Mouse (Mus musculus) midbrain, embryonic 10.5 days (tissue): ENCODE measurements at regions not wholly inside any gene's neighbourhood (a gene's known extent, or its start where the extent isn't known, plus 50 kb on each side); places are given as distances from the start of the nearest gene placed in this dataset.

Experiments used
- DNase-seq: peaks from one replicate; pipeline ENCODE4 v3.0.0-alpha.2; 2017; ENCODE audit warnings: low spot score
- H3K27ac ChIP-seq: fragments of 300-500 bp; sonication (generic); replicated peaks from 2 replicates; pipeline ENCODE4 v1.5.1; 2016; ENCODE audit warnings: mild to moderate bottlenecking
- H3K27me3 ChIP-seq: fragments of 300-500 bp; sonication (generic); 2 replicates; pipeline ENCODE4 v1.6.1; 2016; ENCODE audit warnings: low read depth, mild to moderate bottlenecking; ENCODE audit not compliant: poor library complexity, severe bottlenecking
- H3K36me3 ChIP-seq: fragments of 300-500 bp; sonication (generic); 2 replicates; pipeline ENCODE4 v1.6.1; 2016; ENCODE audit warnings: mild to moderate bottlenecking, moderate library complexity
- H3K4me1 ChIP-seq: fragments of 300-500 bp; sonication (generic); 2 replicates; pipeline ENCODE4 v1.6.1; 2016
- H3K4me3 ChIP-seq: fragments of 300-500 bp; sonication (generic); 2 replicates; pipeline ENCODE4 v1.5.1; 2016; ENCODE audit warnings: mild to moderate bottlenecking, moderate library complexity
- H3K9me3 ChIP-seq: fragments of 300-500 bp; sonication (generic); replicated peaks from 2 replicates; pipeline ENCODE4 v1.6.1; 2016; ENCODE audit warnings: mild to moderate bottlenecking
- WGBS: fragments of 180-500 bp; shearing (Covaris S2); methylation state at CpG from one replicate; pipeline ENCODE4 v1.1.7; 2016; 5-methylcytosine and 5-hydroxymethylcytosine counted together

DNA sequence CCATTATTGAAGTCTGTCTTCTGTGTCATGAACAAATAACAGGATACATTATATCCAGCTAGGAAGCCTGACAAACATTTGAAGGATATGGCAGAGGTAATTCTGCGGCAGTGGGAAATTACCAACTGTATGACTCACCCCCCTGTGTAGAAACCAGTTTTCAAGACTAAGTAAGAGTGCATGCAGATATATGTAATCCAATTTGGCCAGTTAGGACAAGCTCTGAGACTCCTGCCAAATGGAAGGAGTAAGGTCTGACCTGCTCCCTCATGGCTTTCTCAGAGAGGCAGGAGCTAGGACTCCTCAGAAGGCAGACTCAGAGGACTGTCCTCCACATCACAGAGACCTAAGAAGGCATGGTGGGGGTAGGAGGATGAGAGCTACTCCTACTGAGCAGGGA, 57.6 kb upstream of the Slc22a23 start:
- no peak for DNase-seq
- Histone ChIP-seq H3K4me3 (no peak overlapping the region), H3K36me3 (no peaks in the 10 kb centered on the region), H3K4me1 (peaks cover 7% of the 10 kb centered on the region; the same call in 1 of the 2 replicates), H3K27ac (no peak overlapping the region), H3K27me3 (no peaks in the 10 kb centered on the region), H3K9me3 (no peaks in the 10 kb centered on the region)
- 88% methylated on average over 1 of the region's 1 CpGs for WGBS

DNA sequence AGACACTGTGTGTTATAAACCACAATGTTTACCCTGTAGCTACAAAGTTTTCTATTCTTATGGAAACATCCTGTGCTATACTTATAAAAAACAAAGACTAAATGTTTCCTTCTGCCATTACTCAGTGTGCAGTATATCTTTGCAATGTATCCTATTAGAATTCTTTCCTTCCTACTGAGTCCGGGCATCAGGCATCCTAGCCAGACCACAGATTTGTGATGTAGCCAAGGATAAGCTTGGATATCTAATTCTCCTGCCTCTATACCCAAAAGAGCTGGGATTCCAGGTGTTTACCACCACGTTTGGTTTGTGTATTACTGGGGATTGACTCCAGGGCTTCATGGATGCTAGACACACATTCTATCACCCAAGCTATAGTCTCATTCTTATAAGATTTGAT, 56.0 kb upstream of the Slc22a23 start:
- Histone ChIP-seq H3K27ac (no peak overlapping the region), H3K9me3 (no peaks in the 10 kb centered on the region), H3K4me1 (peaks cover 7% of the 10 kb centered on the region; the same call in 1 of the 2 replicates), H3K4me3 (no peak overlapping the region), H3K27me3 (no peaks in the 10 kb centered on the region), H3K36me3 (no peaks in the 10 kb centered on the region)
- no peak for DNase-seq
- WGBS = 79% methylated on average over 2 of the region's 2 CpGs

DNA sequence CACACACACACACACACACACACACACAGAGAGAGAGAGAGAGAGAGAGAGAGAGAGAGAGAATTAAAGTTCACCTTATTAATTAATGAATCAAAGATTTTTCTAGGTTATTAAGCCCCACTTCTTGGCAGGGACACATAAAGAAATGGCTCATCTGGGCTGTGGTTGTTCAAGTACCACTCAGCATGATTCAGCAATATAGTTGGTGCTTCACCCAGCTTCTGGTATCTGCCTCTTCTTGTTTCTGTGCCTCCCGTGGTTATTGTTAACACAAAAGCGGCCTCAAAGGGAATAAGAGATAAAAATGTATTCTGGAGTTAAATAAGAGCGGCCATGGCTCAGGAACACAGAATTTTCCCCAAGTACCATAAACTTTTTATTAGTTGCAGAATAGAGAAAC, 53.9 kb upstream of the Slc22a23 start:
- H3K4me3 ChIP-seq = no peak overlapping the region
- H3K36me3 ChIP-seq = no peaks in the 10 kb centered on the region
- WGBS = 84% methylated on average over 3 of the region's 3 CpGs
- peaks cover 7% of the 10 kb centered on the region; the same call in 1 of the 2 replicates for H3K4me1 ChIP-seq
- no peak for DNase-seq
- H3K9me3 ChIP-seq = no peaks in the 10 kb centered on the region
- no peaks in the 10 kb centered on the region for H3K27me3 ChIP-seq
- H3K27ac ChIP-seq = no peak overlapping the region

DNA sequence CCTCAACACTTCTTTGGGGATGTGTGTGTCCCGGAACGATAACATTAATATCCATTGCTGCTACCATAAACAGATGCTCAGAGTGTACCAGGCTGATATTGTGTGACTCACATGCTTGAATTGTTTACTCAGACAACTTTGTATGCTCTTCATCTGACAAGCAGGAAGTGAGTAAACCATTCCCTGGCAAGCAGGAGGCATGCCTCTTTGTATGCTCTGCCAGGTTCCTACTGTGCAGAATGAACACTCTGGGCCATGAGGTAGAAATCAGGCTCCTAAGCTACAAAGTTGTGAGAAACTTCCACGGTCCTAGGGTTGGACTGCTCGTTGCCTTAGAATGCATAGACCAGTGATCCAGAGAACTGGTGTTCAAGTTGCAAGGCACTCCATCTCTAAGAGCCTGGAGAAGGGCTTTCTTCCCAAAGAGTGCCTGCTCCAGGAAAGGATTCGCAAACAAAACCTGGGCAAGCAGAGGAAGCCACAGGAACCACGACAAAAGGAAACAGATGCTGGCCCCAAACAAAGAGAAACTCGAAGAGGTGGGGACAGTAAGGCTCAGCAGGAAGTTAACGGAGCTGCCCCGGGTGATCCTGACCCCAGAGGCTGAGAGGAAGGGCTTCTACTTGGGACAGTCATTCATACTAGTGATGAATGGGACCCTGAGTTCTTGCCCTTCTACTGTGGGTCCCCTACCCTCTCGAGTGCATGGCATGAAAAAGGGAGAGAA, 53.2 kb upstream of the Slc22a23 start:
- no peaks in the 10 kb centered on the region for H3K9me3 ChIP-seq
- H3K27ac ChIP-seq = peak overlapping the region; percentile 42; the same call in 1 of the 2 replicates
- H3K36me3 ChIP-seq = no peaks in the 10 kb centered on the region
- H3K27me3 ChIP-seq = no peaks in the 10 kb centered on the region
- H3K4me3 ChIP-seq = no peak overlapping the region
- DNase-seq = no peak
- H3K4me1 ChIP-seq = peaks cover 7% of the 10 kb centered on the region; the same call in 1 of the 2 replicates
- 42% methylated on average over 10 of the region's 10 CpGs for WGBS

DNA sequence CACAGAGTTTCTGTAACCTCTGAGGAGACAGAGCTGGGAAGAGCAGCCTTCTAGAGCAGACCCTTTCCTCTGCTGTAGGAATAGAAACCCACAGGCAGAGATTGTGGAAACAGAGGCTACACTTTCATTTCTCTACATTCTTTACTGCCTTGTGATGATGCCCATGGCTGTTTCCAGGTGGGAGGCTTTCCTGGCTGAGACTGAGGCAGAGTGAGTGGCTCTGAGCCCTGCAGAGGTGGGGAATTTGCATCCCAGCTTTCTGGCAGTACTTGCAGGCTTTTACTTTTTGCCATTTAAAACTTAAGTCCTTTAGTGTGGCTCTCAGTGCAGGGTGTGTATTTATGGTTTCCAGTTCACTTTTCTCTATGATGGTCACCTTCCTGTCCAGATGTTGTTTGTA, 50.5 kb upstream of the Slc22a23 start:
- H3K4me1 ChIP-seq = peaks cover 7% of the 10 kb centered on the region; the same call in 1 of the 2 replicates
- DNase-seq = no peak
- no peaks in the 10 kb centered on the region for H3K9me3 ChIP-seq
- H3K27ac ChIP-seq = no peak overlapping the region
- no peaks in the 10 kb centered on the region for H3K36me3 ChIP-seq
- H3K4me3 ChIP-seq = no peak overlapping the region
- no peaks in the 10 kb centered on the region for H3K27me3 ChIP-seq

DNA sequence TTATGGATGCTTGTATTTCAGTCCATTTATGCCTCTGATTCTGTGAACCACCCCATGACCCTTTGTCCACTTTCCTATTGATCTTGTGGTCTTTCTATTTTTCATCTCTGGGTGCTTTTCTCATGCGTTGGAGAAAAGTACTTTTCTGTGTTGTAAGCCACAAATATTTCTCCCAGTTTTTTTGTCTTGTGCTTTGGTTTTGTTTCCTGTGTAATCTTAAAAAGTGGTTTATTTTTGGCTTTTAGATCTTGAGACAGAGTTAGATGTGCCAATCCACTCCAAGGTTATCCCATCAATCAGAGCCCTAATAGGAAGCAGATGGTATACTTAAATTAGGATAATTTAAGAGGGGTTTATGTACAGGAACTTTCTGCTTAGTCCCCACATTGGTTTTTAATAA, 50.0 kb upstream of the Slc22a23 start:
- Histone ChIP-seq H3K36me3 (no peaks in the 10 kb centered on the region), H3K4me1 (peaks cover 7% of the 10 kb centered on the region; the same call in 1 of the 2 replicates), H3K4me3 (no peak overlapping the region), H3K9me3 (no peaks in the 10 kb centered on the region), H3K27me3 (no peaks in the 10 kb centered on the region), H3K27ac (no peak overlapping the region)
- WGBS = 96% methylated on average over 1 of the region's 1 CpGs
- DNase-seq = no peak
